8 mouse cellular contexts compared by ENCODE assay signal in genomic region chr9:121383180-121383586, GRCm38 (mm10).
DNase-seq lines count a peak whose midpoint lies in the region; ATAC-seq lines count a peak whose summit lies in the region.

No protein-coding gene starts in this region.

- H3K4me2 ChIP-seq in forebrain, embryonic 13.5 days = no peak overlapping the region
- no peak overlapping the region for H3K4me2 ChIP-seq in forebrain, embryonic 11.5 days (ENCODE audit: low read depth, low read length, severe bottlenecking)
- no peak overlapping the region for H3K4me2 ChIP-seq in neural tube, embryonic 13.5 days

- H3K4me1 ChIP-seq in forebrain, embryonic 13.5 days = peaks cover 57% of the 10 kb centered on the region
- peaks cover 3% of the 10 kb centered on the region; the same call in 1 of the 2 replicates for H3K4me1 ChIP-seq in forebrain, embryonic 11.5 days (replicated peaks; ENCODE audit: control insufficient read depth, insufficient read depth, low read length)
- peaks cover 48% of the 10 kb centered on the region for H3K4me1 ChIP-seq in neural tube, embryonic 13.5 days (replicated peaks)

- H3K27me3 ChIP-seq in forebrain, embryonic 13.5 days = no peaks in the 10 kb centered on the region
- H3K27me3 ChIP-seq in forebrain, embryonic 11.5 days (ENCODE audit: control insufficient read depth, insufficient read depth, low read length) = no peaks in the 10 kb centered on the region
- H3K27me3 ChIP-seq in neural tube, embryonic 13.5 days = no peaks in the 10 kb centered on the region

- no peaks in the 10 kb centered on the region for H3K9me3 ChIP-seq in forebrain, embryonic 13.5 days (replicated peaks)
- H3K9me3 ChIP-seq in forebrain, embryonic 11.5 days (ENCODE audit: control insufficient read depth, low read length) = no peaks in the 10 kb centered on the region
- no peaks in the 10 kb centered on the region for H3K9me3 ChIP-seq in neural tube, embryonic 13.5 days

- peak overlapping the region; percentile 61 for H3K27ac ChIP-seq in forebrain, embryonic 13.5 days
- no peak overlapping the region for H3K27ac ChIP-seq in forebrain, embryonic 11.5 days (ENCODE audit: low read depth, low read length)
- H3K27ac ChIP-seq in neural tube, embryonic 13.5 days (replicated peaks) = 0 out of 2 replicates have a peak overlapping the region, but pooled peaks have one; percentile 18

- no peak overlapping the region for H3K4me3 ChIP-seq in forebrain, embryonic 13.5 days
- no peak overlapping the region for H3K4me3 ChIP-seq in forebrain, embryonic 11.5 days (ENCODE audit: low read depth, low read length)
- H3K4me3 ChIP-seq in neural tube, embryonic 13.5 days = no peak overlapping the region

- no peak for ATAC-seq in forebrain, embryonic 13.5 days
- no peak for ATAC-seq in forebrain, embryonic 11.5 days (replicated peaks; ENCODE audit: low FRiP score)
- no peak for ATAC-seq in neural tube, embryonic 13.5 days (ENCODE audit: low read depth)

- no peaks in the 10 kb centered on the region for H3K36me3 ChIP-seq in forebrain, embryonic 13.5 days (ENCODE audit: poor library complexity, severe bottlenecking)
- no peaks in the 10 kb centered on the region for H3K36me3 ChIP-seq in forebrain, embryonic 11.5 days (ENCODE audit: control insufficient read depth, insufficient read depth, low read length)
- H3K36me3 ChIP-seq in neural tube, embryonic 13.5 days = no peaks in the 10 kb centered on the region

- H3K9ac ChIP-seq in forebrain, embryonic 13.5 days = no peak overlapping the region
- no peak overlapping the region for H3K9ac ChIP-seq in forebrain, embryonic 11.5 days (ENCODE audit: low read length)
- 0 out of 2 replicates have a peak overlapping the region, but pooled peaks have one; percentile 34 for H3K9ac ChIP-seq in neural tube, embryonic 13.5 days

- no peak for DNase-seq in forebrain, embryonic 11.5 days (ENCODE audit: low spot score)
- DNase-seq in neural tube, embryonic 10.5 days (ENCODE audit: extremely low spot score, low spot score) = no peak
- peak; percentile 90 for DNase-seq in layer of hippocampus, adult 9-11 months
- peak; percentile 74 for DNase-seq in telencephalon, adult 2 months (ENCODE audit: low read depth, low spot score)
- no peak for DNase-seq in spleen, postnatal 10 days (ENCODE audit: low spot score in 2 of 2)
- no peak for DNase-seq in lung, postnatal 25 days (ENCODE audit: low spot score)

- WGBS in forebrain, embryonic 13.5 days = 87% methylated on average over 9 of the region's 9 CpGs
- 91% methylated on average over 9 of the region's 9 CpGs for WGBS in forebrain, embryonic 11.5 days
- 85% methylated on average over 9 of the region's 9 CpGs for WGBS in neural tube, embryonic 13.5 days

Comparison
In these comparisons a context has a peak if more than half of its experiments do, and no peak if none do; other contexts are left out.
1. DNase-seq: peak in layer of hippocampus, adult 9-11 months (single experiment) and telencephalon, adult 2 months (single experiment); none in forebrain, embryonic 11.5 days (single experiment), neural tube, embryonic 10.5 days (single experiment), spleen, postnatal 10 days (0 of 2) and lung, postnatal 25 days (single experiment).